ENCODE assay signal across 24 mouse cellular contexts in genomic region chr3:65558679-65559078, GRCm38 (mm10). TPM values are rescaled to one million over a fixed set of nuclear protein-coding genes. Genes with fewer than 3 reads are reported as not detected.
DNase-seq lines count a peak whose midpoint lies in the region; ATAC-seq lines count a peak whose summit lies in the region.
"Had no signal": no experiment of that assay in that cellular context is flagged by ENCODE, and none has a peak within 500 bp of the region (broad histone marks: within the 10 kb centered on the region; RNA-seq: fewer than 3 reads in every experiment).

No protein-coding gene starts in this region.

- H3K27me3 ChIP-seq in forebrain, embryonic 15.5 days, result no peaks in the 10 kb centered on the region
- no peaks in the 10 kb centered on the region for H3K27me3 ChIP-seq in forebrain, embryonic 12.5 days
- no peaks in the 10 kb centered on the region for H3K27me3 ChIP-seq in hindbrain, embryonic 16.5 days (replicated peaks; ENCODE audit: control insufficient read depth, insufficient read depth, low read length)
- no peaks in the 10 kb centered on the region for H3K27me3 ChIP-seq in hindbrain, embryonic 10.5 days (ENCODE audit: insufficient read depth, poor library complexity, severe bottlenecking)
- H3K27me3 ChIP-seq in midbrain, embryonic 11.5 days (ENCODE audit: control insufficient read depth, insufficient read depth, low read length), result no peaks in the 10 kb centered on the region
- H3K27me3 ChIP-seq in midbrain, embryonic 10.5 days (ENCODE audit: low read depth, poor library complexity, severe bottlenecking), result peaks cover 12% of the 10 kb centered on the region
- H3K27me3 ChIP-seq: embryonic facial prominence, embryonic 13.5 days; heart, embryonic 15.5 days; megakaryocyte, embryonic 14.5 days; neural tube, embryonic 13.5 days had no signal

- peak overlapping the region; percentile 19; the same call in 1 of the 2 replicates for H3K27ac ChIP-seq in forebrain, embryonic 15.5 days (replicated peaks)
- no peak overlapping the region for H3K27ac ChIP-seq in forebrain, embryonic 12.5 days
- no peak overlapping the region for H3K27ac ChIP-seq in hindbrain, embryonic 16.5 days (ENCODE audit: low read depth, low read length)
- no peak overlapping the region for H3K27ac ChIP-seq in hindbrain, embryonic 10.5 days
- H3K27ac ChIP-seq in midbrain, embryonic 11.5 days (ENCODE audit: low read depth, low read length), result no peak overlapping the region
- H3K27ac ChIP-seq in midbrain, embryonic 10.5 days (replicated peaks), result no peak overlapping the region
- H3K27ac ChIP-seq: embryonic facial prominence, embryonic 13.5 days; heart, embryonic 15.5 days; neural tube, embryonic 13.5 days had no signal

- H3K4me2 ChIP-seq in forebrain, embryonic 15.5 days (replicated peaks), result no peak overlapping the region
- no peak overlapping the region for H3K4me2 ChIP-seq in forebrain, embryonic 12.5 days
- no peak overlapping the region for H3K4me2 ChIP-seq in hindbrain, embryonic 16.5 days (ENCODE audit: low read length)
- no peak overlapping the region for H3K4me2 ChIP-seq in midbrain, embryonic 11.5 days
- H3K4me2 ChIP-seq: embryonic facial prominence, embryonic 13.5 days; heart, embryonic 15.5 days; neural tube, embryonic 13.5 days had no signal

- H3K9ac ChIP-seq in forebrain, embryonic 15.5 days (replicated peaks), result no peak overlapping the region
- H3K9ac ChIP-seq in forebrain, embryonic 12.5 days, result no peak overlapping the region
- H3K9ac ChIP-seq in hindbrain, embryonic 16.5 days (ENCODE audit: low read depth, low read length), result no peak overlapping the region
- no peak overlapping the region for H3K9ac ChIP-seq in midbrain, embryonic 11.5 days (ENCODE audit: low read length)
- H3K9ac ChIP-seq: embryonic facial prominence, embryonic 13.5 days; heart, embryonic 15.5 days; neural tube, embryonic 13.5 days had no signal

- ATAC-seq in forebrain, embryonic 15.5 days (replicated peaks), result peak; percentile 47
- ATAC-seq in forebrain, embryonic 12.5 days (ENCODE audit: low FRiP score), result no peak
- ATAC-seq in hindbrain, embryonic 16.5 days, result 0 out of 2 replicates have a peak, but pooled peaks have one; percentile 20
- 0 out of 2 replicates have a peak, but pooled peaks have one; percentile 14 for ATAC-seq in midbrain, embryonic 11.5 days (ENCODE audit: low FRiP score)
- ATAC-seq: CD4-positive, CD25-positive, alpha-beta regulatory T cell, adult 4 months had no signal

- no peak overlapping the region for H3K4me3 ChIP-seq in forebrain, embryonic 15.5 days
- H3K4me3 ChIP-seq in forebrain, embryonic 12.5 days (replicated peaks), result no peak overlapping the region
- H3K4me3 ChIP-seq in hindbrain, embryonic 16.5 days (ENCODE audit: low read length), result no peak overlapping the region
- no peak overlapping the region for H3K4me3 ChIP-seq in hindbrain, embryonic 10.5 days
- H3K4me3 ChIP-seq in midbrain, embryonic 11.5 days (ENCODE audit: low read depth, low read length), result no peak overlapping the region
- no peak overlapping the region for H3K4me3 ChIP-seq in midbrain, embryonic 10.5 days
- H3K4me3 ChIP-seq: embryonic facial prominence, embryonic 13.5 days; heart, embryonic 15.5 days; megakaryocyte, embryonic 14.5 days; neural tube, embryonic 13.5 days had no signal

- no peaks in the 10 kb centered on the region for H3K9me3 ChIP-seq in forebrain, embryonic 15.5 days
- H3K9me3 ChIP-seq in forebrain, embryonic 12.5 days, result no peaks in the 10 kb centered on the region
- H3K9me3 ChIP-seq in hindbrain, embryonic 16.5 days (ENCODE audit: control insufficient read depth, low read length), result no peaks in the 10 kb centered on the region
- H3K9me3 ChIP-seq in hindbrain, embryonic 10.5 days, result no peaks in the 10 kb centered on the region
- no peaks in the 10 kb centered on the region for H3K9me3 ChIP-seq in midbrain, embryonic 11.5 days (ENCODE audit: control insufficient read depth, low read length)
- no peaks in the 10 kb centered on the region for H3K9me3 ChIP-seq in midbrain, embryonic 10.5 days (replicated peaks)
- H3K9me3 ChIP-seq: embryonic facial prominence, embryonic 13.5 days; heart, embryonic 15.5 days; megakaryocyte, embryonic 14.5 days; neural tube, embryonic 13.5 days had no signal

- peaks cover 9% of the 10 kb centered on the region; the same call in 1 of the 2 replicates for H3K4me1 ChIP-seq in forebrain, embryonic 15.5 days
- H3K4me1 ChIP-seq in forebrain, embryonic 12.5 days, result no peaks in the 10 kb centered on the region
- peaks cover 4% of the 10 kb centered on the region for H3K4me1 ChIP-seq in hindbrain, embryonic 16.5 days (ENCODE audit: control insufficient read depth, insufficient read depth, low read depth, low read length)
- H3K4me1 ChIP-seq in hindbrain, embryonic 10.5 days (replicated peaks), result 0 out of 2 replicates have a peak, but pooled peaks cover 19% of the 10 kb centered on the region
- H3K4me1 ChIP-seq in midbrain, embryonic 11.5 days (ENCODE audit: control insufficient read depth, insufficient read depth, low read length), result no peaks in the 10 kb centered on the region
- H3K4me1 ChIP-seq in midbrain, embryonic 10.5 days, result peaks cover 17% of the 10 kb centered on the region
- H3K4me1 ChIP-seq: megakaryocyte, embryonic 14.5 days had no signal

- no peak for DNase-seq in hindbrain, embryonic 10.5 days (ENCODE audit: low spot score)
- no peak for DNase-seq in midbrain, embryonic 11.5 days (ENCODE audit: low spot score, missing footprints)
- DNase-seq in midbrain, embryonic 10.5 days (ENCODE audit: low spot score), result no peak
- peak; percentile 21 for DNase-seq in telencephalon, adult 2 months (ENCODE audit: low read depth, low spot score)
- no peak for DNase-seq in urinary bladder, postnatal 4 days (ENCODE audit: low spot score in 2 of 2)
- DNase-seq: adrenal gland, postnatal 14 days; cerebellum, adult 11-12 months; cerebellum, postnatal 14 days; heart, adult 18-20 months; heart, postnatal 4 days; kidney, adult 8-10 months; kidney, postnatal 25 days; lung, adult 18-20 months; lung, postnatal 14 days; thymus, adult 18-20 months; thymus, postnatal 4 days had no signal

- peaks cover 5% of the 10 kb centered on the region; the same call in 1 of the 2 replicates for H3K36me3 ChIP-seq in forebrain, embryonic 15.5 days
- peaks cover 5% of the 10 kb centered on the region for H3K36me3 ChIP-seq in forebrain, embryonic 12.5 days (replicated peaks)
- H3K36me3 ChIP-seq in hindbrain, embryonic 16.5 days (ENCODE audit: control insufficient read depth, insufficient read depth, low read length), result peaks cover 2% of the 10 kb centered on the region; the same call in 1 of the 2 replicates
- H3K36me3 ChIP-seq in hindbrain, embryonic 10.5 days, result peaks cover 10% of the 10 kb centered on the region
- H3K36me3 ChIP-seq in midbrain, embryonic 11.5 days (ENCODE audit: control insufficient read depth, insufficient read depth, low read length), result no peaks in the 10 kb centered on the region
- H3K36me3 ChIP-seq in midbrain, embryonic 10.5 days, result peaks cover 12% of the 10 kb centered on the region

- WGBS in forebrain, embryonic 15.5 days, result 51% methylated on average over 4 of the region's 4 CpGs
- WGBS in forebrain, embryonic 12.5 days, result 58% methylated on average over 4 of the region's 4 CpGs
- WGBS in hindbrain, embryonic 16.5 days, result 57% methylated on average over 4 of the region's 4 CpGs
- 78% methylated on average over 4 of the region's 4 CpGs for whole genome bisulfite sequencing in hindbrain, embryonic 10.5 days
- 71% methylated on average over 4 of the region's 4 CpGs for WGBS in midbrain, embryonic 11.5 days
- 84% methylated on average over 4 of the region's 4 CpGs for WGBS in midbrain, embryonic 10.5 days

RNA-seq across cellular contexts. Expression of gene Tiparp, which starts 30.5 kb away (rescaled TPM):
- polyA plus RNA-seq in forebrain, embryonic 15.5 days (2015; fragmentation: Nextera tagmentation; extraction: Ambion mirVana), result 33.9 and 34.7 TPM in 2 replicates
- 29.4 and 30.6 TPM in 2 replicates for polyA plus RNA-seq in forebrain, embryonic 12.5 days (2016; fragmentation: Nextera tagmentation; extraction: Ambion mirVana)
- 31.8 and 34.8 TPM in 2 replicates for polyA plus RNA-seq in hindbrain, embryonic 16.5 days (2015; fragmentation: Nextera tagmentation; extraction: Ambion mirVana)
- polyA plus RNA-seq in hindbrain, embryonic 10.5 days (2016; fragmentation: Nextera tagmentation; extraction: Ambion mirVana), result 36.2 and 47.8 TPM in 2 replicates
- polyA plus RNA-seq in midbrain, embryonic 11.5 days (2014; fragmentation: Nextera tagmentation; extraction: Ambion mirVana), result 38.8 and 41.6 TPM in 2 replicates
- 43.4 and 44.9 TPM in 2 replicates for polyA plus RNA-seq in midbrain, embryonic 10.5 days (2016; fragmentation: Nextera tagmentation; extraction: Ambion mirVana)
